Mouse (Mus musculus) hindbrain, embryonic 16.5 days (tissue): ENCODE measurements around the gene Ky. TPM values are rescaled to one million over a fixed set of nuclear protein-coding genes. Genes with fewer than 3 reads are reported as not detected.

Experiments
- ATAC-seq: fragments of 200-750 bp; cut with Nextera tagmentation; 2 replicates; pipeline ENCODE4 v1.8.0; 2017; ENCODE audit warnings: moderate TSS enrichment, moderate library complexity
- H3K27ac ChIP-seq: fragments of 300-500 bp; sonication (generic); 2 replicates; pipeline ENCODE4 v1.5.1; 2014; ENCODE audit warnings: low read depth, mild to moderate bottlenecking, control low read depth, low read length, moderate library complexity
- H3K27me3 ChIP-seq: fragments of 300-500 bp; sonication (generic); replicated peaks from 2 replicates; pipeline ENCODE4 v1.6.1; 2014; ENCODE audit warnings: low read length; ENCODE audit not compliant: control insufficient read depth, insufficient read depth
- H3K36me3 ChIP-seq: fragments of 300-500 bp; sonication (generic); 2 replicates; pipeline ENCODE4 v1.6.1; 2014; ENCODE audit warnings: mild to moderate bottlenecking, low read length, moderate library complexity, mixed read lengths; ENCODE audit not compliant: control insufficient read depth, insufficient read depth
- H3K4me1 ChIP-seq: fragments of 300-500 bp; sonication (generic); 2 replicates; pipeline ENCODE4 v1.6.1; 2014; ENCODE audit warnings: low read depth, low read length; ENCODE audit not compliant: control insufficient read depth, insufficient read depth
- H3K4me2 ChIP-seq: fragments of 300-500 bp; sonication (generic); 2 replicates; pipeline ENCODE4 v1.6.1; 2014; ENCODE audit warnings: mild to moderate bottlenecking, low read length, control low read depth, moderate library complexity
- H3K4me3 ChIP-seq: fragments of 300-500 bp; sonication (generic); 2 replicates; pipeline ENCODE4 v1.5.1; 2014; ENCODE audit warnings: mild to moderate bottlenecking, low read length, control low read depth, moderate library complexity
- H3K9ac ChIP-seq: fragments of 300-500 bp; sonication (generic); 2 replicates; pipeline ENCODE4 v1.6.1; 2014; ENCODE audit warnings: low read depth, mild to moderate bottlenecking, control low read depth, low read length, moderate library complexity
- H3K9me3 ChIP-seq: fragments of 300-500 bp; sonication (generic); 2 replicates; pipeline ENCODE4 v1.6.1; 2014; ENCODE audit warnings: mild to moderate bottlenecking, low read length, moderate library complexity; ENCODE audit not compliant: control insufficient read depth
- WGBS: fragments of 180-500 bp; shearing (Covaris S2); extraction: QIAGEN DNeasy Blood & Tissue Kit; methylation state at CpG from one replicate; pipeline ENCODE4 v1.1.7; 2014; 5-methylcytosine and 5-hydroxymethylcytosine counted together
- polyA plus RNA-seq: library from polyadenylated mRNA; unstranded; fragments of >200 nt; fragmentation: Nextera tagmentation; extraction: Ambion mirVana; gene quantifications from 2 replicates; pipeline ENCODE4 v1.2.1, GENCODE M21; 2015

Gene Ky
- 1.1 TPM in 2 replicates for polyA plus RNA-seq

DNA sequence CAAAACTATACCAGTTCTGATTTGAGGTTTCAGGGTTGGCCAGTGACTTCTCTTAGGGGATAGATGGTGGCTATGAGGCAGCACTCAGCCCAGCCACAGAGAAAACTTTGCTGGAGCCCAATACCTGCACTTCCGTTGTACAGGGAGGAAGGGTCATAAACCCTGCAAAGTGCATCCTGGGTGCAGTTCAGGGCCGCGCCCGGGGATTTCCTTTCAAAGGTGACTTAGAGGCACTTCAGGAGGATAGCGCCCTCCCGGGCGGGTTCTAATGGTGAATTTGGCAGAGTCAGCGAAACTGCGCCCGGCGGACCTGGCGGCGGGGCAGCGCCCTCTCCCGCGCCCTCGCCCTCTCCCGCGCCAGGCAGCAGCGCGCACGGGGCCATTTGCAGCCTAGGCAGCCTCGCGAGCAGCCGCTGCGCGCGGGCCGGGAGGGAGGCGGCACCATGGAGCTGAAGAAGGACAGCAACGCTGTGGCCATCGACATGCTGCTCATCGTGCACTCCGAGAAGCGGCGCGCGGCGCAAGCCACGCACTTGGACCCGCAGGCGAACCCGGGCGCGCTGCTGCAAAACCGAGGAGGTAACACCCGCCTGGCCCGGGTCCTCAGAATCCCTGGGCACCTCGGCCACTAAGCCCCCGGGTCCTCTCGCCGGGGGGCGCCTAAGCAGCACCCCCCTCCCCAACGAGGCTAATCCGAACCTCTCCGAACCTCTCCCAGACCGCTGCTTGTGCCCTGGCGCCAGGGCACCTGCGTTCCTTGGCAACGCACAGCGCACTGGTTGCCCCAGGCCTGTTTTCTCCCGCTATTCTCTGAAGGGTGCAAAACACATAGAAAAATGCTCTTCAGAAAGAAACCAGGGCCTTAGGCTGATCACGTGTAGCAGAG lies at the start of gene Ky:
TSS of gene Ky (plus strand) at position 51 of the 886 bp plus-strand sequence.
- Histone ChIP-seq H3K4me3 (peak within 1 kb of the TSS; percentile 49), H3K36me3 (no peaks in the 10 kb centered on the region), H3K9me3 (no peaks in the 10 kb centered on the region), H3K27me3 (peaks cover 3% of the 10 kb centered on the region; the same call in 1 of the 2 replicates), H3K27ac (no peak within 1 kb of the TSS), H3K4me1 (peaks cover 5% of the 10 kb centered on the region), H3K9ac (peak within 1 kb of the TSS; percentile 70), H3K4me2 (peak within 1 kb of the TSS; percentile 91)
- peak; percentile 79 for ATAC-seq
- WGBS, result 1% methylated on average over 56 of the region's 63 CpGs

- H3K4me2 ChIP-seq, result no peak overlapping the region
- H3K4me3 ChIP-seq, result no peak overlapping the region
- H3K27me3 ChIP-seq, result no peaks in the 10 kb centered on the region
- WGBS, result 91% methylated on average over 10 of the region's 10 CpGs
- no peak overlapping the region for H3K27ac ChIP-seq
- H3K4me1 ChIP-seq, result no peaks in the 10 kb centered on the region
- H3K9ac ChIP-seq, result no peak overlapping the region
- no peaks in the 10 kb centered on the region for H3K9me3 ChIP-seq
- ATAC-seq, result no peak
- no peaks in the 10 kb centered on the region for H3K36me3 ChIP-seq
Measured at GRCm38 (mm10) chr9:102462251-102462650, 43.3 kb upstream of the Ky start.

DNA sequence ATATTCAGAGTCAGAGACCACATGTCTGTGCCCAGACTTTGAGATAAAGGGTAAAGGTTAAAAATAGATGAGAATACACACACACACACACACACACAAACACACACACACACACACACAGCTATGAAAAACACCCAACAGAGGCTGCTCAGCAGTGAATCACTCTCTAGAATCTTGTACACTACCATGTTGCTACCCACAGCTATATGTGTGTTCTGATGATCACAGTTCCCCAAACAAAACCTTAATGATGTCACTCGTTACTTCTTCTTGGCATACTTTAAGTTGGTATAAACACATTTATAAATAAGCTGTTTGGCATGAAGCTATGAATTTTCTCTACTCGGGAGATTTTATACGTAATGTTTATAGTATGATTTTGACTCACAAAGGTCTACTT lies 40.5 kb upstream of the Ky start:
- Histone ChIP-seq H3K9ac (no peak overlapping the region), H3K27ac (no peak overlapping the region), H3K36me3 (no peaks in the 10 kb centered on the region), H3K4me3 (no peak overlapping the region), H3K27me3 (no peaks in the 10 kb centered on the region), H3K4me1 (no peaks in the 10 kb centered on the region), H3K4me2 (no peak overlapping the region), H3K9me3 (no peaks in the 10 kb centered on the region)
- no peak for ATAC-seq
- 92% methylated on average over 3 of the region's 3 CpGs for WGBS

DNA sequence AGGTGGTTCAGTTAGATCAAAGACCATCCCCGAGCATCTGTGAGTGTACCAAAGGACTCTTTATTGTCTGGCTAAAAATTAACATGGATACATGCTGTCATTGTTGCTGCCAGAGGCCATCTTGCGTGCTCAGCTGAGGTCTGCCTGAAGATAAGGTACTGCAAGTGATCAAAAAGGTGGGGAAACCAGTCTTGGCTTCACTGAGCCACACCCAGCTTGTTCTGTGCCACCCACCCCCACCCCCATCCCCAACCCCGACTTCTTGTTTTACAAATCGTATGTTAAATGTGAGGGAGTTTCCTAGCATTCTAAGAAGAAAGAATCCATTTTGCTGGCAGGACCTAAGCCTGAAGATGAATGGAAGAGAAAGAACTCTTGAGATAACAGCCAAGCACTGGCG lies 39.8 kb upstream of the Ky start:
- WGBS, result 72% methylated on average over 5 of the region's 5 CpGs
- no peak for ATAC-seq

DNA sequence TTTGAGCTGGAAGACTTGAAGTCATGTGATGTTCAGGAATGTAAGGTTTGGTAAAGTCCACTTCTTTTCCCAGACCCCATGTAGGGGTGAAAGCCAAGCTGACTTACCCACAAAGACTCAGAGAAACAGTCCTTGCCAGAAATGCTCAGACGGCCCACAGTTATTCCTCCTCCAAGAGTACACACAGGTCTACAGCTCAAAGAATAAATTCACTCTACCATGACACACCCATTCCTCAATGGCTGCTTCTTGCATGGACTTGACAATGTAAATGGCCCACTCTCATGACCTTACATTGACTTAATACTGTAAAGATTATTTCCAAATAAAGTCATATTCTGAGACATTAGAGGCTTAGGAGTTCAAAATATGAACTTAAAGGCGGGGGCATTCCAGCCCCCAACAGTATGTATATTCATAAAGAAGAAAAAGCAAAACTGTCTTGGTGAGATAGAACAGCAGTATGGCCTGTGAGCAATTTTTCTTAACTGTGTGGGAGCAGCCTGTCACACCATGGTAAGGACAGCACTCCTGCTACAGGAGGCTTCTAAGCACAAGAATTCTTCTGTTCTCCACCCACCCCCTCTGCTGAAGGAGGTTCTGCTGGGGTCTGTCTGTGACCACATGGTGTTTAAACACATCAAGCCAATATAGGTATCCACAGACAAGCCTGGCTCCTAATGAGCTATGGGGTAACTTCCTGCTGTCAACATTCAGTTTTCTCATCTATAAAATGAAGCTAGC lies 35.3 kb upstream of the Ky start:
- no peak for ATAC-seq
- Histone ChIP-seq H3K4me1 (no peaks in the 10 kb centered on the region), H3K9ac (no peak overlapping the region), H3K4me2 (no peak overlapping the region), H3K27ac (no peak overlapping the region), H3K36me3 (no peaks in the 10 kb centered on the region), H3K9me3 (no peaks in the 10 kb centered on the region), H3K27me3 (no peaks in the 10 kb centered on the region), H3K4me3 (no peak overlapping the region)
- 91% methylated on average over 2 of the region's 2 CpGs for WGBS

More for the DNA sequence above, 39.8 kb upstream of the Ky start:
- no peak overlapping the region for H3K4me3 ChIP-seq
- H3K27ac ChIP-seq, result no peak overlapping the region
- no peaks in the 10 kb centered on the region for H3K9me3 ChIP-seq
- H3K27me3 ChIP-seq, result no peaks in the 10 kb centered on the region
- no peak overlapping the region for H3K4me2 ChIP-seq
- no peaks in the 10 kb centered on the region for H3K4me1 ChIP-seq
- H3K9ac ChIP-seq, result no peak overlapping the region
- H3K36me3 ChIP-seq, result no peaks in the 10 kb centered on the region

- no peaks in the 10 kb centered on the region for H3K36me3 ChIP-seq
- no peak overlapping the region for H3K4me3 ChIP-seq
- no peak for ATAC-seq
- no peaks in the 10 kb centered on the region for H3K27me3 ChIP-seq
- WGBS, result 81% methylated on average over 6 of the region's 6 CpGs
- no peak overlapping the region for H3K27ac ChIP-seq
- H3K4me2 ChIP-seq, result no peak overlapping the region
- no peaks in the 10 kb centered on the region for H3K4me1 ChIP-seq
- H3K9ac ChIP-seq, result no peak overlapping the region
- no peaks in the 10 kb centered on the region for H3K9me3 ChIP-seq
Measured at GRCm38 (mm10) chr9:102477767-102478450, 27.6 kb upstream of the Ky start.

GRCm38 (mm10) chr9:102478451-102478835 lies 27.1 kb upstream of the Ky start:
- H3K9ac ChIP-seq, result no peak overlapping the region
- no peak overlapping the region for H3K4me2 ChIP-seq
- H3K27ac ChIP-seq, result no peak overlapping the region
- H3K4me3 ChIP-seq, result no peak overlapping the region
- no peaks in the 10 kb centered on the region for H3K4me1 ChIP-seq
- no peaks in the 10 kb centered on the region for H3K9me3 ChIP-seq
- no peak for ATAC-seq
- 88% methylated on average over 3 of the region's 3 CpGs for WGBS
- H3K27me3 ChIP-seq, result no peaks in the 10 kb centered on the region
- H3K36me3 ChIP-seq, result no peaks in the 10 kb centered on the region

GRCm38 (mm10) chr9:102479022-102479421 lies 26.5 kb upstream of the Ky start:
- Histone ChIP-seq H3K4me1 (no peaks in the 10 kb centered on the region), H3K4me2 (no peak overlapping the region), H3K36me3 (no peaks in the 10 kb centered on the region), H3K4me3 (no peak overlapping the region), H3K27ac (no peak overlapping the region), H3K27me3 (no peaks in the 10 kb centered on the region), H3K9me3 (no peaks in the 10 kb centered on the region), H3K9ac (no peak overlapping the region)
- 48% methylated on average over 9 of the region's 9 CpGs for WGBS
- no peak for ATAC-seq
